Mouse (Mus musculus): ENCODE results near the gene Slc36a1. TPM values are rescaled to one million over a fixed set of nuclear protein-coding genes. Genes with fewer than 3 reads are reported as not detected.

Gene Slc36a1
- polyA plus RNA-seq, 1 experiment from 2014 or later = 1.1 TPM

DNA sequence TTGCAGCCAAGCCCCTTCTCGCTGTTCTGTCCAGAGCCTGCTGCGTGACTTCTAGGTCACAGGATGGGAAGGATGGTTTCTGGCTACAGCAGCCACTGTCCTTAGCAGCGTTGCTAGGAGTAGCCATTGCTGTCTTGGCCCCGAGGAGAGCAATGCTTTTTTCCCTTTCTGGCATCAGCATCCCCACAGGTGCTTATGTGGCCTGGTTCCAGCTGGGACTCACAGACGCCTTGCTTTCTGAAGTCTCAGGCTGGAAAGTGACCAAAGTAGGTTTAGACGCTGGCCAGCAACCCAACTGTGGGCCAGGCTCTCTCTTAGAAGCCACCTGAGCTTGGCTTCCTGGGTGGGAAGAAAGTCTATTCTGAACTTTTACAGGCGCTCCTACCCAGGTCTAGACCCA, 30.1 kb downstream of the Slc36a1 start:
- H3K4me2 ChIP-seq = no peak overlapping the region
- no peak overlapping the region for H3K27ac ChIP-seq
- no peak overlapping the region for H3K4me3 ChIP-seq
- no peaks in the 10 kb centered on the region for H3K4me1 ChIP-seq (replicated peaks)
- H3K36me3 ChIP-seq = no peaks in the 10 kb centered on the region
- no peaks in the 10 kb centered on the region for H3K9me3 ChIP-seq (replicated peaks)
- no peak overlapping the region for H3K9ac ChIP-seq
- WGBS = 77% methylated on average over 7 of the region's 7 CpGs
- no peak for ATAC-seq (replicated peaks; ENCODE audit: insufficient number of reproducible peaks, insufficient read depth, low FRiP score, low read depth)
- H3K27me3 ChIP-seq = no peaks in the 10 kb centered on the region

- no peak overlapping the region for H3K27ac ChIP-seq
- H3K36me3 ChIP-seq = no peaks in the 10 kb centered on the region
- WGBS = 76% methylated on average over 4 of the region's 4 CpGs
- no peak overlapping the region for H3K4me2 ChIP-seq
- H3K9me3 ChIP-seq (replicated peaks) = no peaks in the 10 kb centered on the region
- H3K9ac ChIP-seq = no peak overlapping the region
- no peak for ATAC-seq (replicated peaks; ENCODE audit: insufficient number of reproducible peaks, insufficient read depth, low FRiP score, low read depth)
- H3K4me3 ChIP-seq = no peak overlapping the region
- no peaks in the 10 kb centered on the region for H3K27me3 ChIP-seq
- H3K4me1 ChIP-seq (replicated peaks) = no peaks in the 10 kb centered on the region
These were observed 30.6 kb downstream of the Slc36a1 start for GRCm38 (mm10) chr11:55234791-55235190.

GRCm38 (mm10) chr11:55236815-55237214, 32.7 kb downstream of the Slc36a1 start:
- no peak for ATAC-seq (replicated peaks; ENCODE audit: insufficient number of reproducible peaks, insufficient read depth, low FRiP score, low read depth)
- Histone ChIP-seq H3K27me3 (no peaks in the 10 kb centered on the region), H3K36me3 (no peaks in the 10 kb centered on the region), H3K4me3 (no peak overlapping the region), H3K27ac (no peak overlapping the region), H3K4me1 (replicated peaks) (no peaks in the 10 kb centered on the region), H3K9me3 (replicated peaks) (no peaks in the 10 kb centered on the region), H3K4me2 (no peak overlapping the region), H3K9ac (no peak overlapping the region)
- WGBS = 62% methylated on average over 1 of the region's 1 CpGs

DNA sequence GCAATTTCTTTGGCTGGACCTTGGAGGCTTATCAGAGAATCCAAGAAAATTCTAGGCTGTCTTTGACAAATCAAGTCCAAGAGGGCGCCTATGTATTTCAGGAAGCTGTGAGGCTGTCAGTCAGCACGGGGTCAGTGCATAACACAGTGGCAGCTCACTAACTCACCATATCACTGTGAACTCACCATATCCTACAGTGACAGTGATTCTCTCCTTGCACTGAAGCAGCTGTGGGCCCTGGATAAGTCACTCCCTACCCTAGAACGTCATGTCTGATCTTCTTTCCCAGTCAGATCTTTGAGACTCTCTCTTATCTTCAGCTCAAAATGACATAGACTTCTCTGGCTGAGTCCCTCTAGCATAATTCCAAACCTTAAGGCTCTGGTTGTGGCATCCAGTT, 35.3 kb downstream of the Slc36a1 start:
- H3K27me3 ChIP-seq = no peaks in the 10 kb centered on the region
- H3K4me3 ChIP-seq = no peak overlapping the region
- WGBS = 34% methylated on average over 3 of the region's 3 CpGs
- H3K27ac ChIP-seq = no peak overlapping the region
- H3K9ac ChIP-seq = no peak overlapping the region
- no peak for ATAC-seq (replicated peaks; ENCODE audit: insufficient number of reproducible peaks, insufficient read depth, low FRiP score, low read depth)
- H3K4me2 ChIP-seq = no peak overlapping the region
- no peaks in the 10 kb centered on the region for H3K9me3 ChIP-seq (replicated peaks)
- no peaks in the 10 kb centered on the region for H3K4me1 ChIP-seq (replicated peaks)
- H3K36me3 ChIP-seq = no peaks in the 10 kb centered on the region

- H3K27ac ChIP-seq = no peak overlapping the region
- H3K9ac ChIP-seq = no peak overlapping the region
- H3K9me3 ChIP-seq (replicated peaks) = no peaks in the 10 kb centered on the region
- no peaks in the 10 kb centered on the region for H3K27me3 ChIP-seq
- WGBS = 57% methylated on average over 7 of the region's 7 CpGs
- H3K4me3 ChIP-seq = no peak overlapping the region
- H3K4me1 ChIP-seq (replicated peaks) = no peaks in the 10 kb centered on the region
- H3K36me3 ChIP-seq = no peaks in the 10 kb centered on the region
- no peak overlapping the region for H3K4me2 ChIP-seq
- no peak for ATAC-seq (replicated peaks; ENCODE audit: insufficient number of reproducible peaks, insufficient read depth, low FRiP score, low read depth)
These were observed 36.4 kb downstream of the Slc36a1 start for GRCm38 (mm10) chr11:55240556-55240955.

DNA sequence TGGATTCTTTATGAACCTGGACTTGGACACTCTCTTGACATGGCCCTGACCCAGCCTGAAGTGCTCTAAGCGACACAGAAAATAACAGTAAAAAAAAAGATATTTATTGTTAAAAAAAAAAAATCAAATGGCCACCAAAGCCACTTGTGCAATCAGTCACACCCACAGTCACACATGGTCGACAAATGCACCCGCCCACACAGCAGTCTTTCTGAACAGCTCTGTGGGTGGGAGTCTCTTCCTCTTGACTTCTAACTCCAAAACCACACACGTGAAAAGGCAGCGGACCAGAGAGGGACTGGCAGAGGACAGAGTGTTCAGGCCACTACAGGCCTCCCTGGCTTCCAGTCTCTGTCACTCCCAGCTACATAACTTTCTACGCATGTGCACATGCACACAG, 46.4 kb downstream of the Slc36a1 start:
- H3K4me1 ChIP-seq (replicated peaks) = no peaks in the 10 kb centered on the region
- no peak overlapping the region for H3K9ac ChIP-seq
- H3K27me3 ChIP-seq = no peaks in the 10 kb centered on the region
- ATAC-seq (replicated peaks; ENCODE audit: insufficient number of reproducible peaks, insufficient read depth, low FRiP score, low read depth) = no peak
- H3K27ac ChIP-seq = no peak overlapping the region
- no peaks in the 10 kb centered on the region for H3K36me3 ChIP-seq
- H3K4me2 ChIP-seq = no peak overlapping the region
- H3K9me3 ChIP-seq (replicated peaks) = no peaks in the 10 kb centered on the region
- 81% methylated on average over 6 of the region's 6 CpGs for WGBS
- H3K4me3 ChIP-seq = no peak overlapping the region

GRCm38 (mm10) chr11:55253391-55253790, 49.2 kb downstream of the Slc36a1 start:
- Histone ChIP-seq H3K9ac (no peak overlapping the region), H3K27me3 (no peaks in the 10 kb centered on the region), H3K4me2 (no peak overlapping the region), H3K27ac (no peak overlapping the region), H3K4me3 (no peak overlapping the region), H3K36me3 (no peaks in the 10 kb centered on the region), H3K9me3 (replicated peaks) (no peaks in the 10 kb centered on the region), H3K4me1 (replicated peaks) (no peaks in the 10 kb centered on the region)
- no peak for ATAC-seq (replicated peaks; ENCODE audit: insufficient number of reproducible peaks, insufficient read depth, low FRiP score, low read depth)
- 83% methylated on average over 9 of the region's 9 CpGs for WGBS

GRCm38 (mm10) chr11:55261105-55261504, 57.0 kb downstream of the Slc36a1 start:
- Histone ChIP-seq H3K4me3 (no peak overlapping the region), H3K36me3 (no peaks in the 10 kb centered on the region), H3K4me1 (replicated peaks) (no peaks in the 10 kb centered on the region), H3K27ac (no peak overlapping the region), H3K9ac (no peak overlapping the region), H3K9me3 (replicated peaks) (no peaks in the 10 kb centered on the region), H3K4me2 (no peak overlapping the region), H3K27me3 (no peaks in the 10 kb centered on the region)
- no peak for ATAC-seq (replicated peaks; ENCODE audit: insufficient number of reproducible peaks, insufficient read depth, low FRiP score, low read depth)
- WGBS = 82% methylated on average over 4 of the region's 4 CpGs

DNA sequence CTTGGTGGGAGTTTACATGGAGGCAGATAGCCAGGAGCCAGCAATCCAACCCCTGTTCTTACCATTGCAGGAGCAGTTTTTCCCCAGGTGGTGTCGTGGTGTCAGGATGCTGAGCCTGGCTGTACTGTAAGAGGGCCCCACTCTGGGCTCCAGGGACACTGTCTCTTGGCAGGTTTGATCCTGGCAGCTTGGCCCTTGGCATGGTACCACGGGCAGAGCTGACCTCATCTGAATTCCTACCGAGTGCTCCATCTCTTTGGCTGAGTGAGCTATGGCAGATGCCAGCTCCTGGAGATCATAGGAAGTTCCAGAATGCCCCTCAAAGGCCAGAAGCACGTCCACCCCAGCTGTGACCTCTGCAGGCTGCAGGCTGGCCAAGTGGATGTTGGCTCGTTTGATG, 57.9 kb downstream of the Slc36a1 start:
- ATAC-seq (replicated peaks; ENCODE audit: insufficient number of reproducible peaks, insufficient read depth, low FRiP score, low read depth) = no peak

GRCm38 (mm10) chr11:55264318-55264717, 60.2 kb downstream of the Slc36a1 start:
- Histone ChIP-seq H3K4me1 (replicated peaks) (no peaks in the 10 kb centered on the region), H3K27me3 (no peaks in the 10 kb centered on the region), H3K36me3 (no peaks in the 10 kb centered on the region), H3K4me3 (no peak overlapping the region), H3K9ac (no peak overlapping the region), H3K4me2 (no peak overlapping the region), H3K9me3 (replicated peaks) (no peaks in the 10 kb centered on the region), H3K27ac (no peak overlapping the region)
- 86% methylated on average over 2 of the region's 2 CpGs for WGBS
- no peak for ATAC-seq (replicated peaks; ENCODE audit: insufficient number of reproducible peaks, insufficient read depth, low FRiP score, low read depth)

More for the DNA sequence above, 57.9 kb downstream of the Slc36a1 start:
- H3K9ac ChIP-seq = no peak overlapping the region
- no peaks in the 10 kb centered on the region for H3K27me3 ChIP-seq
- H3K4me1 ChIP-seq (replicated peaks) = no peaks in the 10 kb centered on the region
- H3K4me3 ChIP-seq = no peak overlapping the region
- H3K27ac ChIP-seq = no peak overlapping the region
- no peaks in the 10 kb centered on the region for H3K9me3 ChIP-seq (replicated peaks)
- H3K36me3 ChIP-seq = no peaks in the 10 kb centered on the region
- no peak overlapping the region for H3K4me2 ChIP-seq
- 59% methylated on average over 5 of the region's 5 CpGs for WGBS

- WGBS = 42% methylated on average over 2 of the region's 2 CpGs
- Histone ChIP-seq H3K4me3 (no peak overlapping the region), H3K4me1 (replicated peaks) (no peaks in the 10 kb centered on the region), H3K36me3 (no peaks in the 10 kb centered on the region), H3K27me3 (no peaks in the 10 kb centered on the region), H3K4me2 (no peak overlapping the region), H3K9me3 (replicated peaks) (no peaks in the 10 kb centered on the region), H3K27ac (no peak overlapping the region), H3K9ac (no peak overlapping the region)
- ATAC-seq (replicated peaks; ENCODE audit: insufficient number of reproducible peaks, insufficient read depth, low FRiP score, low read depth) = no peak
These were observed 61.5 kb downstream of the Slc36a1 start for GRCm38 (mm10) chr11:55265647-55266046.

DNA sequence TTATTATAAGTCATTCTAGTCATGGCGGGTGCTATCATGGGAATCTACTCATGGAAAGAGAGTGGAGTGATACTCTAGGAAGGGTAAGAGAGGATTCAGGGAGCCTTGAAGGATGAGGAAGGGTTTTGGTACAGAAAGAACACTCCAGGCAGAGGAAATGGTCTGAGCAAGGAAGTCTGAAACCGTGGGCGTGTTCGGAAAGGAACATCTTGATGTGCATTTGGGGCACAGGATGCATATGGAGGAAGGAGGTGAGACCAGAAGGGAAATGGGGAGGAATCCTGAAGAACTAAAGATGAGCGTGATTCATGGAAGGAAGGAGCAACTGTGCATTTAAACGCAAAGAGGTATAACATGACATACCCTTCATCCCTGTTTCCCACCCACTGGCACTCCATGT, 64.4 kb downstream of the Slc36a1 start:
- H3K4me1 ChIP-seq (replicated peaks) = no peaks in the 10 kb centered on the region
- H3K4me3 ChIP-seq = no peak overlapping the region
- no peak overlapping the region for H3K27ac ChIP-seq
- H3K4me2 ChIP-seq = no peak overlapping the region
- H3K9me3 ChIP-seq (replicated peaks) = no peaks in the 10 kb centered on the region
- no peak for ATAC-seq (replicated peaks; ENCODE audit: insufficient number of reproducible peaks, insufficient read depth, low FRiP score, low read depth)
- H3K27me3 ChIP-seq = no peaks in the 10 kb centered on the region
- no peak overlapping the region for H3K9ac ChIP-seq
- 82% methylated on average over 6 of the region's 6 CpGs for WGBS
- no peaks in the 10 kb centered on the region for H3K36me3 ChIP-seq
